Mouse (Mus musculus) intestine, embryonic 16.5 days (tissue): Measurements from ENCODE around the gene Itpk1. TPM values are rescaled to one million over a fixed set of nuclear protein-coding genes. Genes with fewer than 3 reads are reported as not detected.

Source experiments
- ATAC-seq: fragments of 200-750 bp; cut with Nextera tagmentation; 2 replicates; pipeline ENCODE4 v1.8.0; 2017; ENCODE audit warnings: moderate TSS enrichment, moderate library complexity
- H3K27ac ChIP-seq: fragments of 300-500 bp; sonication (generic); 2 replicates; pipeline ENCODE4 v1.5.1; 2014; ENCODE audit warnings: mild to moderate bottlenecking, low read length
- H3K27me3 ChIP-seq: fragments of 300-500 bp; sonication (generic); replicated peaks from 2 replicates; pipeline ENCODE4 v1.6.1; 2014; ENCODE audit warnings: low read length, control low read depth, mixed read lengths; ENCODE audit not compliant: control insufficient read depth, insufficient read depth
- H3K36me3 ChIP-seq: fragments of 300-500 bp; sonication (generic); 2 replicates; pipeline ENCODE4 v1.6.1; 2014; ENCODE audit warnings: low read length, control low read depth; ENCODE audit not compliant: control insufficient read depth, insufficient read depth
- H3K4me1 ChIP-seq: fragments of 300-500 bp; sonication (generic); 2 replicates; pipeline ENCODE4 v1.6.1; 2014; ENCODE audit warnings: low read length, control low read depth, mixed read lengths; ENCODE audit not compliant: control insufficient read depth, insufficient read depth
- H3K4me2 ChIP-seq: fragments of 300-500 bp; sonication (generic); 2 replicates; pipeline ENCODE4 v1.6.1; 2014; ENCODE audit warnings: low read depth, low read length, control low read depth
- H3K4me3 ChIP-seq: fragments of 300-500 bp; sonication (generic); 2 replicates; pipeline ENCODE4 v1.5.1; 2014; ENCODE audit warnings: mild to moderate bottlenecking, low read length
- H3K9ac ChIP-seq: fragments of 300-500 bp; sonication (generic); 2 replicates; pipeline ENCODE4 v1.6.1; 2014; ENCODE audit warnings: low read depth, low read length
- H3K9me3 ChIP-seq: fragments of 300-500 bp; sonication (generic); 2 replicates; pipeline ENCODE4 v1.6.1; 2016; ENCODE audit warnings: low read length, control low read depth; ENCODE audit not compliant: control insufficient read depth
- WGBS: fragments of 180-500 bp; shearing (Covaris S2); extraction: QIAGEN DNeasy Blood & Tissue Kit; methylation state at CpG from one replicate; pipeline ENCODE4 v1.1.7; 2014; 5-methylcytosine and 5-hydroxymethylcytosine counted together
- polyA plus RNA-seq: library from polyadenylated mRNA; unstranded; fragments of >200 nt; fragmentation: Nextera tagmentation; extraction: Ambion mirVana; gene quantifications from 2 replicates; pipeline ENCODE4 v1.2.1, GENCODE M21; 2015

Itpk1 gene
- polyA plus RNA-seq, 1 experiment from 2014 or later, result 51.4 TPM

- no peak overlapping the region for H3K4me2 ChIP-seq
- H3K27ac ChIP-seq, result peak overlapping the region; percentile 43
- 70% methylated on average over 3 of the region's 3 CpGs for WGBS
- H3K4me1 ChIP-seq, result peaks cover 72% of the 10 kb centered on the region
- no peak for ATAC-seq
- peak overlapping the region; percentile 50 for H3K9ac ChIP-seq
- no peaks in the 10 kb centered on the region for H3K27me3 ChIP-seq
- no peak overlapping the region for H3K4me3 ChIP-seq
- no peaks in the 10 kb centered on the region for H3K9me3 ChIP-seq
- H3K36me3 ChIP-seq, result no peaks in the 10 kb centered on the region
These were observed 19.9 kb downstream of the Itpk1 start for GRCm38 (mm10) chr12:102684720-102685386.

GRCm38 (mm10) chr12:102683979-102684378 is 20.8 kb downstream of the Itpk1 start:
- Histone ChIP-seq H3K27me3 (no peaks in the 10 kb centered on the region), H3K4me1 (peaks cover 77% of the 10 kb centered on the region), H3K27ac (peak overlapping the region; percentile 49; the same call in 1 of the 2 replicates), H3K9ac (peak overlapping the region; percentile 31; the same call in 1 of the 2 replicates), H3K36me3 (no peaks in the 10 kb centered on the region), H3K4me2 (no peak overlapping the region), H3K9me3 (no peaks in the 10 kb centered on the region), H3K4me3 (no peak overlapping the region)
- no peak for ATAC-seq
- WGBS, result 81% methylated on average over 5 of the region's 5 CpGs

- ATAC-seq, result no peak
- Histone ChIP-seq H3K27me3 (no peaks in the 10 kb centered on the region), H3K36me3 (no peaks in the 10 kb centered on the region), H3K4me3 (no peak overlapping the region), H3K27ac (peak overlapping the region; percentile 49; the same call in 1 of the 2 replicates), H3K9ac (peak overlapping the region; percentile 16; the same call in 1 of the 2 replicates), H3K9me3 (no peaks in the 10 kb centered on the region), H3K4me1 (peaks cover 80% of the 10 kb centered on the region), H3K4me2 (no peak overlapping the region)
- 74% methylated on average over 6 of the region's 6 CpGs for WGBS
These were observed 21.3 kb downstream of the Itpk1 start for GRCm38 (mm10) chr12:102683438-102683837.

- Histone ChIP-seq H3K27me3 (no peaks in the 10 kb centered on the region), H3K9ac (peak overlapping the region; percentile 16; the same call in 1 of the 2 replicates), H3K27ac (peak overlapping the region; percentile 86), H3K4me2 (no peak overlapping the region), H3K4me3 (no peak overlapping the region), H3K9me3 (no peaks in the 10 kb centered on the region), H3K4me1 (peaks cover 83% of the 10 kb centered on the region), H3K36me3 (no peaks in the 10 kb centered on the region)
- WGBS, result 72% methylated on average over 7 of the region's 7 CpGs
- ATAC-seq, result no peak
These were observed 21.9 kb downstream of the Itpk1 start for GRCm38 (mm10) chr12:102682722-102683299.

GRCm38 (mm10) chr12:102682085-102682484 is 22.6 kb downstream of the Itpk1 start:
- peak overlapping the region; percentile 86 for H3K27ac ChIP-seq

GRCm38 (mm10) chr12:102681590-102681989 is 23.1 kb downstream of the Itpk1 start:
- peak; percentile 39 for ATAC-seq
- Histone ChIP-seq H3K9me3 (no peaks in the 10 kb centered on the region), H3K4me1 (peaks cover 84% of the 10 kb centered on the region), H3K27ac (peak overlapping the region; percentile 86), H3K27me3 (no peaks in the 10 kb centered on the region), H3K36me3 (no peaks in the 10 kb centered on the region), H3K4me2 (no peak overlapping the region), H3K9ac (no peak overlapping the region), H3K4me3 (no peak overlapping the region)
- 72% methylated on average over 7 of the region's 7 CpGs for WGBS

More at GRCm38 (mm10) chr12:102682085-102682484, 22.6 kb downstream of the Itpk1 start:
- ATAC-seq, result peak; percentile 82
- WGBS, result 66% methylated on average over 5 of the region's 5 CpGs
- Histone ChIP-seq H3K27me3 (no peaks in the 10 kb centered on the region), H3K9ac (no peak overlapping the region), H3K4me2 (no peak overlapping the region), H3K36me3 (no peaks in the 10 kb centered on the region), H3K4me1 (peaks cover 88% of the 10 kb centered on the region), H3K4me3 (no peak overlapping the region), H3K9me3 (no peaks in the 10 kb centered on the region)

- no peaks in the 10 kb centered on the region for H3K9me3 ChIP-seq
- H3K9ac ChIP-seq, result no peak overlapping the region
- H3K4me2 ChIP-seq, result no peak overlapping the region
- no peaks in the 10 kb centered on the region for H3K27me3 ChIP-seq
- H3K4me3 ChIP-seq, result no peak overlapping the region
- ATAC-seq, result no peak
- no peak overlapping the region for H3K27ac ChIP-seq
- H3K36me3 ChIP-seq, result no peaks in the 10 kb centered on the region
- 62% methylated on average over 6 of the region's 6 CpGs for WGBS
- peaks cover 57% of the 10 kb centered on the region for H3K4me1 ChIP-seq
These were observed 25.9 kb downstream of the Itpk1 start for GRCm38 (mm10) chr12:102678820-102679219.

GRCm38 (mm10) chr12:102677089-102677488 is 27.6 kb downstream of the Itpk1 start:
- Histone ChIP-seq H3K9me3 (no peaks in the 10 kb centered on the region), H3K4me1 (peaks cover 52% of the 10 kb centered on the region), H3K27ac (no peak overlapping the region), H3K9ac (no peak overlapping the region), H3K4me3 (no peak overlapping the region), H3K36me3 (no peaks in the 10 kb centered on the region), H3K27me3 (no peaks in the 10 kb centered on the region), H3K4me2 (no peak overlapping the region)
- ATAC-seq, result no peak
- WGBS, result 76% methylated on average over 3 of the region's 3 CpGs

- no peaks in the 10 kb centered on the region for H3K27me3 ChIP-seq
- no peak overlapping the region for H3K9ac ChIP-seq
- H3K4me1 ChIP-seq, result peaks cover 40% of the 10 kb centered on the region
- H3K9me3 ChIP-seq, result no peaks in the 10 kb centered on the region
- WGBS, result 79% methylated on average over 10 of the region's 10 CpGs
- no peak overlapping the region for H3K4me3 ChIP-seq
- H3K27ac ChIP-seq, result no peak overlapping the region
- H3K4me2 ChIP-seq, result no peak overlapping the region
- H3K36me3 ChIP-seq, result no peaks in the 10 kb centered on the region
- no peak for ATAC-seq
These were observed 30.2 kb downstream of the Itpk1 start for GRCm38 (mm10) chr12:102674556-102674955.
